Mouse (Mus musculus): ENCODE data around the gene Gm10799. TPM values are rescaled to one million over a fixed set of nuclear protein-coding genes. Genes with fewer than 3 reads are reported as not detected.
A peak's percentile ranks its signal among the peaks of the same experiment; 100 is the strongest.
"Not testable (repeated sequence)": the region's sequence is repeated elsewhere in the genome, so short reads cannot be mapped to it uniquely, and the experiment has no call there.

The Gm10799 gene
- total and polyA plus RNA-seq, 2 experiments from 2014 or later = not detected

GRCm38 (mm10) chr2:104069704-104070185, 1.4 kb upstream of the Gm10799 start, which contains the start of gene Cd59b:
Gene Cd59b (plus strand): TSS chr2:104069849.
- TF ChIP-seq EP300 (IDR thresholded peaks at IDR 0.05; ENCODE audit: low read depth) = no peak
- TF ChIP-seq CTCF (IDR thresholded peaks at IDR 0.05; ENCODE audit: low read depth) = no peak
- Histone ChIP-seq H3K4me2 (ENCODE audit: low read depth, low read length) (peak within 1 kb of the TSS; percentile 57), H3K27me3 (ENCODE audit: control insufficient read depth, insufficient read depth, low read length) (no peaks in the 10 kb centered on the region), H3K4me1 (ENCODE audit: control insufficient read depth, insufficient read depth) (peaks cover 7% of the 10 kb centered on the region; the same call in 1 of the 2 replicates), H3K36me3 (replicated peaks; ENCODE audit: control insufficient read depth, insufficient read depth, low read length) (no peaks in the 10 kb centered on the region), H3K27ac (ENCODE audit: low read depth) (no peak within 1 kb of the TSS), H3K9me3 (replicated peaks; ENCODE audit: control insufficient read depth, low read length) (no peaks in the 10 kb centered on the region), H3K4me3 (ENCODE audit: low read depth, low read length) (peak within 1 kb of the TSS; percentile 44), H3K9ac (replicated peaks; ENCODE audit: low read depth, low read length) (peak within 1 kb of the TSS; percentile 25; the same call in 1 of the 2 replicates)
- peak; percentile 23 for DNase-seq (ENCODE audit: low spot score)
- peak; percentile 80 for ATAC-seq (ENCODE audit: insufficient read depth, low read depth)
- whole genome bisulfite sequencing = 16% methylated on average over 13 of the region's 13 CpGs

- H3K4me2 ChIP-seq (ENCODE audit: low read depth, low read length); H3K9me3 ChIP-seq (replicated peaks; ENCODE audit: control insufficient read depth, low read length); H3K9ac ChIP-seq (replicated peaks; ENCODE audit: low read depth, low read length); H3K4me1 ChIP-seq (ENCODE audit: control insufficient read depth, insufficient read depth); H3K27me3 ChIP-seq (ENCODE audit: control insufficient read depth, insufficient read depth, low read length); H3K4me3 ChIP-seq (ENCODE audit: low read depth, low read length); DNase-seq (ENCODE audit: low spot score); ATAC-seq (ENCODE audit: insufficient read depth, low read depth); H3K27ac ChIP-seq (ENCODE audit: low read depth): not testable (repeated sequence)
- H3K36me3 ChIP-seq (replicated peaks; ENCODE audit: control insufficient read depth, insufficient read depth, low read length) = peaks cover 19% of the 10 kb centered on the region
- 79% methylated on average over 5 of the region's 6 CpGs for WGBS
Measured at GRCm38 (mm10) chr2:104065526-104065925, 2.8 kb downstream of the Gm10799 start, which contains the start of gene Gm10912. Gene Gm10912 (plus strand): TSS chr2:104065826.

GRCm38 (mm10) chr2:104064152-104064551, 4.2 kb downstream of the Gm10799 start:
- ATAC-seq (ENCODE audit: insufficient read depth, low read depth) = no peak
- Histone ChIP-seq H3K27ac (ENCODE audit: low read depth) (no peak overlapping the region), H3K4me1 (ENCODE audit: control insufficient read depth, insufficient read depth) (no peaks in the 10 kb centered on the region), H3K27me3 (ENCODE audit: control insufficient read depth, insufficient read depth, low read length) (no peaks in the 10 kb centered on the region), H3K9ac (replicated peaks; ENCODE audit: low read depth, low read length) (no peak overlapping the region), H3K36me3 (replicated peaks; ENCODE audit: control insufficient read depth, insufficient read depth, low read length) (peaks cover 29% of the 10 kb centered on the region), H3K9me3 (replicated peaks; ENCODE audit: control insufficient read depth, low read length) (no peaks in the 10 kb centered on the region), H3K4me2 (ENCODE audit: low read depth, low read length) (no peak overlapping the region), H3K4me3 (ENCODE audit: low read depth, low read length) (no peak overlapping the region)
- TF ChIP-seq CTCF (IDR thresholded peaks at IDR 0.05; ENCODE audit: low read depth) = no peak
- TF ChIP-seq EP300 (IDR thresholded peaks at IDR 0.05; ENCODE audit: low read depth) = no peak
- no peak for DNase-seq (ENCODE audit: low spot score)
- WGBS = 81% methylated on average over 2 of the region's 2 CpGs

GRCm38 (mm10) chr2:104062665-104063064, 5.7 kb downstream of the Gm10799 start:
- Histone ChIP-seq H3K4me1 (ENCODE audit: control insufficient read depth, insufficient read depth) (no peaks in the 10 kb centered on the region), H3K9ac (replicated peaks; ENCODE audit: low read depth, low read length) (no peak overlapping the region), H3K4me2 (ENCODE audit: low read depth, low read length) (no peak overlapping the region), H3K27ac (ENCODE audit: low read depth) (no peak overlapping the region), H3K4me3 (ENCODE audit: low read depth, low read length) (no peak overlapping the region), H3K9me3 (replicated peaks; ENCODE audit: control insufficient read depth, low read length) (no peaks in the 10 kb centered on the region), H3K36me3 (replicated peaks; ENCODE audit: control insufficient read depth, insufficient read depth, low read length) (peaks cover 35% of the 10 kb centered on the region), H3K27me3 (ENCODE audit: control insufficient read depth, insufficient read depth, low read length) (no peaks in the 10 kb centered on the region)
- DNase-seq (ENCODE audit: low spot score) = no peak
- ATAC-seq (ENCODE audit: insufficient read depth, low read depth) = no peak
- TF ChIP-seq EP300 (IDR thresholded peaks at IDR 0.05; ENCODE audit: low read depth) (no peak), CTCF (IDR thresholded peaks at IDR 0.05; ENCODE audit: low read depth) (no peak)

- H3K9me3 ChIP-seq (replicated peaks; ENCODE audit: control insufficient read depth, low read length) = no peaks in the 10 kb centered on the region
- DNase-seq (ENCODE audit: low spot score) = no peak
- no peak overlapping the region for H3K4me2 ChIP-seq (ENCODE audit: low read depth, low read length)
Measured at GRCm38 (mm10) chr2:104060996-104061395, 7.4 kb downstream of the Gm10799 start.

GRCm38 (mm10) chr2:104059786-104060185, 8.6 kb downstream of the Gm10799 start:
- no peak for TF ChIP-seq CTCF (IDR thresholded peaks at IDR 0.05; ENCODE audit: low read depth)
- no peak for TF ChIP-seq EP300 (IDR thresholded peaks at IDR 0.05; ENCODE audit: low read depth)
- Histone ChIP-seq H3K9me3 (replicated peaks; ENCODE audit: control insufficient read depth, low read length) (no peaks in the 10 kb centered on the region), H3K4me2 (ENCODE audit: low read depth, low read length) (no peak overlapping the region), H3K4me3 (ENCODE audit: low read depth, low read length) (no peak overlapping the region), H3K9ac (replicated peaks; ENCODE audit: low read depth, low read length) (no peak overlapping the region), H3K27me3 (ENCODE audit: control insufficient read depth, insufficient read depth, low read length) (no peaks in the 10 kb centered on the region), H3K4me1 (ENCODE audit: control insufficient read depth, insufficient read depth) (no peaks in the 10 kb centered on the region), H3K27ac (ENCODE audit: low read depth) (no peak overlapping the region), H3K36me3 (replicated peaks; ENCODE audit: control insufficient read depth, insufficient read depth, low read length) (peaks cover 43% of the 10 kb centered on the region)
- WGBS = 87% methylated on average over 10 of the region's 10 CpGs
- no peak for DNase-seq (ENCODE audit: low spot score)
- no peak for ATAC-seq (ENCODE audit: insufficient read depth, low read depth)

More at GRCm38 (mm10) chr2:104060996-104061395, 7.4 kb downstream of the Gm10799 start:
- 95% methylated on average over 6 of the region's 6 CpGs for WGBS
- no peaks in the 10 kb centered on the region for H3K4me1 ChIP-seq (ENCODE audit: control insufficient read depth, insufficient read depth)
- H3K9ac ChIP-seq (replicated peaks; ENCODE audit: low read depth, low read length) = no peak overlapping the region
- peaks cover 35% of the 10 kb centered on the region for H3K36me3 ChIP-seq (replicated peaks; ENCODE audit: control insufficient read depth, insufficient read depth, low read length)
- no peaks in the 10 kb centered on the region for H3K27me3 ChIP-seq (ENCODE audit: control insufficient read depth, insufficient read depth, low read length)
- H3K4me3 ChIP-seq (ENCODE audit: low read depth, low read length) = no peak overlapping the region
- no peak for ATAC-seq (ENCODE audit: insufficient read depth, low read depth)
- H3K27ac ChIP-seq (ENCODE audit: low read depth) = no peak overlapping the region
- TF ChIP-seq EP300 (IDR thresholded peaks at IDR 0.05; ENCODE audit: low read depth) (no peak), CTCF (IDR thresholded peaks at IDR 0.05; ENCODE audit: low read depth) (no peak)
